Mouse (Mus musculus) megakaryocyte, embryonic 14.5 days (primary cell): ENCODE measurements around the gene Acaa1b. TPM values are rescaled to one million over a fixed set of nuclear protein-coding genes. Genes with fewer than 3 reads are reported as not detected.
A peak's percentile ranks its signal among the peaks of the same experiment; 100 is the strongest.

Experiments used
- H3K27me3 ChIP-seq: replicated peaks from 2 replicates; pipeline ENCODE3; 2012; ENCODE audit warnings: inconsistent platforms
- H3K36me3 ChIP-seq: replicated peaks from 2 replicates; pipeline ENCODE3; 2012; ENCODE audit warnings: low read length, inconsistent platforms, mixed read lengths
- H3K4me1 ChIP-seq: 2 replicates; pipeline ENCODE4 v1.6.1; 2012; ENCODE audit warnings: inconsistent platforms
- H3K4me3 ChIP-seq: replicated peaks from 2 replicates; pipeline ENCODE3; 2012; ENCODE audit warnings: moderate library complexity, mild to moderate bottlenecking, inconsistent platforms
- H3K9me3 ChIP-seq: 2 replicates; pipeline ENCODE4 v1.6.1; 2012; ENCODE audit warnings: inconsistent platforms
- FLI1 ChIP-seq: IDR thresholded peaks from 2 replicates; pipeline ENCODE4 v1.6.1; 2012; ENCODE audit warnings: low read length, inconsistent platforms, mixed read lengths
- GATA1 ChIP-seq: IDR thresholded peaks from 3 replicates; pipeline ENCODE4 v1.6.1; 2012; ENCODE audit warnings: mixed read lengths, low read length, inconsistent platforms, borderline replicate concordance
- polyA plus RNA-seq: library from polyadenylated mRNA; stranded (reverse); fragments of >175 nt; gene quantifications from 2 replicates; pipeline ENCODE4 v1.2.3, GENCODE M21; 2012; ENCODE audit warnings: low replicate concordance; ENCODE audit not compliant: insufficient read depth

Gene Acaa1b
- polyA plus RNA-seq, 1 experiment = 1.5 TPM

DNA sequence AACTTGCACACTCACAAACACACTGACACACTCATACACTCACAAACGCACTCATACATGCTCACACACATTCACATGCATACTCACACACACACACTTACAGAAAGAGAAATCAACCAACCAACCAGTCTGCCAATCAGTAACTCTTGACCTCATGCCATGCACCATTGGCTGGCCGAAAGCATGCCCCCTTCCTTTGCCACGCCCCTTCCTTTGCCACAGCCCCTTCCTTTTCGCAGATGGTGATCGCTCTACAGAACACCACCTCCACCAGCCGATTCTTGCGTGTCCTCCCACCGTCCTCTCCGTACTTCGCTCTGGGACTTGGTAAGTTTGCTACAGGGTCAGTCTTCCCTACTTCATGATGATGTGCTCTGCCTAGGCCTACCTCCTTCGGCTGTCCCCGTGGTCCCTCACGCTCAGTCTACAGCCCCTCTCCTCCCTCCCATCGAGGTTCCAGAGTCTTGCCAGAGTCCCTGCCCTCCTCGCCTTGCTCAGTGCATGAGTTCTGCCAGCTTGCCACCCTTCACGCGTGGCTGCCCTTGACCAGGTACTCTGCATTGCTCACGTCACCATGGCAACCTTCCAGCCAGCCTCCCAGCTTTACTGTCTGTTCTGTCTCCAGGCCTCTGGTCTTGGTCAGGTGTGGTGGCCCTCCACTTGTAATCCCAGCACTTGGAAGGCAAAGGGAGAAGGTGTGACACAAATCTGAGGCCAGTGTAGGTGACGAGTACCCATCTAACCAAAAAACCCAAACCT is 37.3 kb downstream of the Acaa1b start:
- H3K4me3 ChIP-seq = peak overlapping the region; percentile 44
- no peaks in the 10 kb centered on the region for H3K9me3 ChIP-seq
- no peaks in the 10 kb centered on the region for H3K36me3 ChIP-seq
- peaks cover 10% of the 10 kb centered on the region for H3K27me3 ChIP-seq
- TF ChIP-seq FLI1 = no peak
- TF ChIP-seq GATA1 = no peak
- H3K4me1 ChIP-seq = no peaks in the 10 kb centered on the region; the same call in 1 of the 2 replicates

GRCm38 (mm10) chr9:119114911-119115310 is 42.0 kb downstream of the Acaa1b start:
- no peaks in the 10 kb centered on the region; the same call in 1 of the 2 replicates for H3K4me1 ChIP-seq
- no peaks in the 10 kb centered on the region for H3K9me3 ChIP-seq
- no peaks in the 10 kb centered on the region for H3K36me3 ChIP-seq
- H3K4me3 ChIP-seq = no peak overlapping the region
- peaks cover 18% of the 10 kb centered on the region for H3K27me3 ChIP-seq
- no peak for TF ChIP-seq GATA1
- TF ChIP-seq FLI1 = no peak

- TF ChIP-seq GATA1 = no peak
- no peak for TF ChIP-seq FLI1
- no peak overlapping the region for H3K4me3 ChIP-seq
- H3K36me3 ChIP-seq = no peaks in the 10 kb centered on the region
- 0 out of 2 replicates have a peak, but pooled peaks cover 4% of the 10 kb centered on the region for H3K9me3 ChIP-seq
- H3K27me3 ChIP-seq = peaks cover 25% of the 10 kb centered on the region
- H3K4me1 ChIP-seq = no peaks in the 10 kb centered on the region
Observed at GRCm38 (mm10) chr9:119110640-119111039, 46.3 kb downstream of the Acaa1b start.

DNA sequence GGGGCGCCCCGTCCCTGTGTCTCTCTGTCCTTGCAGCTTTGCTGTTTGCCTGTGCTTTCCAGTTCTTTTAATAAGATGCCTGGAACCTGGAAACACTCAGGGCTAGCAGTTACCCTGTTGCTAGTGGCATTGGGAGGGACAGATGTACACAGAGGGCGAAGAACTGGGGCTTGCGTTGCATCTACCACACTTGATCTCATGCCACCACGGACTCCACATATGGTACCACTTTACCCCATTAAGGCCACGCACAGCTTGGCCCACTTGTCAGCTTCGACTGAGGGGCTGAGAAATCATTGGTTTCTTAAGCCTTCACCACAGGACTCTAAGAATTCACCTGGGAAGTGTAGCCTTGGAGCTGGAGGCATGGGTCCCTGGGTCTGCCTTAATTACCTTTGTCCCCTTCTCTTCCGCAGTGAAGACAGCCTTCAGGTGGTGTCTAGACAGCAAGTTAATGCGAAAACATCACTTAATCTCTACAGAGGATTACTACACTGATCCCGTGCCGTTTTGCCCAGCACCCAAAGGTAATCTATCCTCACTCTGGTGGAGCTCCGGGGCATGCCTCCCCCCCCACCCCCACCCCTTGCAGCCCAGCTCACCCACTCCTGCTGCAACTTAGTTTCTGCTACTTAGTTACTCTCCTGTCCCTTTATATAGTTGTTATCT is 47.1 kb downstream of the Acaa1b start:
- H3K27me3 ChIP-seq = peaks cover 26% of the 10 kb centered on the region
- no peak for TF ChIP-seq GATA1
- no peak for TF ChIP-seq FLI1
- no peak overlapping the region for H3K4me3 ChIP-seq
- 0 out of 2 replicates have a peak, but pooled peaks cover 4% of the 10 kb centered on the region for H3K9me3 ChIP-seq
- no peaks in the 10 kb centered on the region for H3K36me3 ChIP-seq
- no peaks in the 10 kb centered on the region for H3K4me1 ChIP-seq

DNA sequence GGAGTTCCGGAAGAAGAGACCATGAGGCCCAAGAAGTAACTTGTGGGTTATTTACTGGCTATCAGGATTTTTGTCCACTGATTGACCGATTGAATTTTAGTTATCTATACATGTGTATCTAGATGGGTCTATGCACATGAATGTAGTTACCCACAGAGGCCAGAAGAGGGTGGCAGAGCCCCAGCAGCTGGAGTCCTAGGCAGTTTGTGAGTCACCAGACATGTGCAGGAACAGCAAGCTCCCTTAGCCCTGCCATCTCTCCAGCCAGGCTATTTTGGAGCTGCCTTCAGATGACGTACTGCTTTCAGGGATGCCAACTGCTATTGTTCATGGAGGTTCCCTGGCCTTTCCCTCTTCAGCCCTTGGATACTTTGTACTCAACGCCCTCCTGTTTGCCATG is 49.3 kb downstream of the Acaa1b start:
- Histone ChIP-seq H3K4me3 (no peak overlapping the region), H3K36me3 (no peaks in the 10 kb centered on the region), H3K9me3 (0 out of 2 replicates have a peak, but pooled peaks cover 4% of the 10 kb centered on the region), H3K4me1 (peaks cover 7% of the 10 kb centered on the region), H3K27me3 (peaks cover 45% of the 10 kb centered on the region)
- no peak for TF ChIP-seq GATA1

GRCm38 (mm10) chr9:119102783-119103113 is 54.1 kb downstream of the Acaa1b start:
- H3K4me3 ChIP-seq = peak overlapping the region; percentile 94
- no peaks in the 10 kb centered on the region for H3K36me3 ChIP-seq
- peaks cover 28% of the 10 kb centered on the region for H3K4me1 ChIP-seq
- peaks cover 42% of the 10 kb centered on the region for H3K27me3 ChIP-seq
- TF ChIP-seq FLI1 (no peak), GATA1 (no peak)
- H3K9me3 ChIP-seq = 0 out of 2 replicates have a peak, but pooled peaks cover 4% of the 10 kb centered on the region

GRCm38 (mm10) chr9:119101992-119102782 is 54.7 kb downstream of the Acaa1b start, which contains the start of gene Dlec1:
Gene Dlec1, plus strand, starts transcription at chr9:119102478.
- Histone ChIP-seq H3K4me1 (peaks cover 28% of the 10 kb centered on the region), H3K36me3 (no peaks in the 10 kb centered on the region), H3K9me3 (no peaks in the 10 kb centered on the region), H3K27me3 (peaks cover 46% of the 10 kb centered on the region), H3K4me3 (peak within 1 kb of the TSS; percentile 94)
- TF ChIP-seq FLI1 (no peak), GATA1 (no peak)

DNA sequence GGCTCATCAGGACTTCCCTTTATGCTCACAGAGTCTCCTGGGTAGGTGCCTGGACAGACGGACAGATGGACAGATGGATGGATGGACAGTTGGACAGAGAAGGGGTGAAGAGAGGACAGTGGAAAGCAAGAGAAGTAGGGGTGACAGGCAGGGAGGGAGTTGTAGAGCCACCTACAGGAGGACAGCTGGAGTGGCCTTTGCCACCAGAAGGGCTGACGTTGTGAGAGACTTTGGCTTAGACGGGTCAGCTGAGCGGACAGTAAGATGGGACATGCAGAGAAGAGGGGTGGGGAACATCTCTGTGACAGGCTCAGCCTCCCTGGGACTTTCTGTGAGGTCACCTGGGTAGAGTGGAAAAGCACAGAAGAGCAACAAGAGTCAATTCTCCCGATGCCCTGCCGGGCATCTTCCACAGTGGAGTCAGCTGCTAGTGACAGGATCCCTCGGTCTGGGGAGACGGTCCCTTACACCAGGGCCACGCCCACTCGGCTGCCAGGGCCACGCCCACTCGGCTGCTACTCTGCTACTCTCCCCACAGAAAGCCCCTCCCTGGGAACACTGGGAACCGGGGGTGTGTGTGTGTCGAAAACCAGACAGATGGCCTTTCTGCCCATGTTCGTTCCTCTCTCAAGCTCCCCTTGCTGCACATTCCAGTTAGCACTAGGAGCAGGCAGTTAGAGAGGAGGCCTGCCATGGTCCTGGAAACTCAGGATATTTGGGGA is 56.6 kb downstream of the Acaa1b start:
- peaks cover 28% of the 10 kb centered on the region for H3K4me1 ChIP-seq
- TF ChIP-seq GATA1 (no peak), FLI1 (no peak)
- no peaks in the 10 kb centered on the region for H3K36me3 ChIP-seq
- no peak overlapping the region for H3K4me3 ChIP-seq
- peaks cover 52% of the 10 kb centered on the region for H3K27me3 ChIP-seq
- H3K9me3 ChIP-seq = no peaks in the 10 kb centered on the region

Other genes starting within 250 kb of the Acaa1b start
- gene Ctdspl, start 230.6 kb downstream of the Acaa1b start, polyA plus RNA-seq = 4.2 and 6.0 TPM in 2 replicates
- gene Vill, start 104.3 kb downstream of the Acaa1b start, polyA plus RNA-seq = 0.19 TPM in 1 of 2 replicates, not detected in the other
- 1.5 TPM in 1 of 2 replicates, not detected in the other for gene Plcd1, start 63.6 kb downstream of the Acaa1b start, polyA plus RNA-seq
- not detected in 2 replicates for gene Dlec1, start 54.6 kb downstream of the Acaa1b start, polyA plus RNA-seq
- gene Gm47289, start 2.1 kb upstream of the Acaa1b start, polyA plus RNA-seq = not detected in 2 replicates
- gene Slc22a13, start 52.0 kb upstream of the Acaa1b start, polyA plus RNA-seq = not detected in 2 replicates
- gene Oxsr1, start 165.3 kb upstream of the Acaa1b start, polyA plus RNA-seq = 5.3 and 8.2 TPM in 2 replicates
- 77.2 and 206 TPM in 2 replicates for gene Acaa1a, start 182.6 kb upstream of the Acaa1b start, polyA plus RNA-seq
- 17.6 and 38.2 TPM in 2 replicates for gene Myd88, start 184.3 kb upstream of the Acaa1b start, polyA plus RNA-seq
- gene Xylb, start 200.3 kb upstream of the Acaa1b start, polyA plus RNA-seq = 0.09 and 0.70 TPM in 2 replicates
- not detected in 2 replicates for gene Slc22a14, start 208.5 kb upstream of the Acaa1b start, polyA plus RNA-seq
- gene Acvr2b, start 245.0 kb upstream of the Acaa1b start, polyA plus RNA-seq = 0.81 and 0.87 TPM in 2 replicates